Mouse (Mus musculus) heart, postnatal 0 days (tissue): ENCODE results near the gene Eps8l1. TPM values are rescaled to one million over a fixed set of nuclear protein-coding genes. Genes with fewer than 3 reads are reported as not detected.

Source experiments
- ATAC-seq: fragments of 200-750 bp; cut with Nextera tagmentation; 2 replicates; pipeline ENCODE4 v1.8.0; 2017; ENCODE audit warnings: low read depth, moderate number of reproducible peaks, moderate library complexity; ENCODE audit not compliant: insufficient read depth
- DNase-seq: peaks from one replicate; pipeline ENCODE4 v3.0.0-alpha.2; 2016; ENCODE audit warnings: low spot score
- H3K27ac ChIP-seq: fragments of 300-500 bp; sonication (generic); 2 replicates; pipeline ENCODE4 v1.5.1; 2014; ENCODE audit warnings: low read depth, mild to moderate bottlenecking
- H3K27me3 ChIP-seq: fragments of 300-500 bp; sonication (generic); 2 replicates; pipeline ENCODE4 v1.6.1; 2014; ENCODE audit warnings: low read length, mixed read lengths; ENCODE audit not compliant: control insufficient read depth, insufficient read depth
- H3K36me3 ChIP-seq: fragments of 300-500 bp; sonication (generic); replicated peaks from 2 replicates; pipeline ENCODE4 v1.6.1; 2014; ENCODE audit warnings: low read length, mixed read lengths; ENCODE audit not compliant: control insufficient read depth, insufficient read depth
- H3K4me1 ChIP-seq: fragments of 300-500 bp; sonication (generic); 2 replicates; pipeline ENCODE4 v1.6.1; 2014; ENCODE audit warnings: antibody characterized with exemption; ENCODE audit not compliant: control insufficient read depth, insufficient read depth
- H3K4me2 ChIP-seq: fragments of 300-500 bp; sonication (generic); 2 replicates; pipeline ENCODE4 v1.6.1; 2014; ENCODE audit warnings: low read depth, mild to moderate bottlenecking, low read length, moderate library complexity
- H3K4me3 ChIP-seq: fragments of 300-500 bp; sonication (generic); 2 replicates; pipeline ENCODE4 v1.5.1; 2014; ENCODE audit warnings: low read depth, low read length
- H3K9ac ChIP-seq: fragments of 300-500 bp; sonication (generic); replicated peaks from 2 replicates; pipeline ENCODE4 v1.6.1; 2014; ENCODE audit warnings: low read depth, low read length, mixed read lengths
- H3K9me3 ChIP-seq: fragments of 300-500 bp; sonication (generic); replicated peaks from 2 replicates; pipeline ENCODE4 v1.6.1; 2016; ENCODE audit warnings: low read length; ENCODE audit not compliant: control insufficient read depth
- CTCF ChIP-seq: IDR thresholded peaks from 2 replicates; pipeline ENCODE4 v1.5.1; 2016; ENCODE audit warnings: antibody characterized with exemption, control low read depth, low read depth
- EP300 ChIP-seq: IDR thresholded peaks from 2 replicates; pipeline ENCODE4 v1.6.1; 2016; ENCODE audit warnings: antibody characterized with exemption, low read depth
- WGBS: fragments of 180-500 bp; shearing (Covaris S2); extraction: QIAGEN DNeasy Blood & Tissue Kit; methylation state at CpG from one replicate; pipeline ENCODE4 v1.1.7; 2014; 5-methylcytosine and 5-hydroxymethylcytosine counted together
- polyA plus RNA-seq: library from polyadenylated mRNA; unstranded; fragments of >200 nt; fragmentation: Nextera tagmentation; extraction: Ambion mirVana; gene quantifications from 2 replicates; pipeline ENCODE4 v1.2.1, GENCODE M21; 2015
- total RNA-seq: library from RNA; depleted of rRNA; stranded (reverse); fragments of >200 nt; gene quantifications from 2 replicates; pipeline ENCODE4 v1.2.3, GENCODE M21; 2014; ENCODE audit warnings: low replicate concordance

Gene Eps8l1
- total and polyA plus RNA-seq, 2 experiments from 2014 or later = 0.88 to 1.00 TPM

DNA sequence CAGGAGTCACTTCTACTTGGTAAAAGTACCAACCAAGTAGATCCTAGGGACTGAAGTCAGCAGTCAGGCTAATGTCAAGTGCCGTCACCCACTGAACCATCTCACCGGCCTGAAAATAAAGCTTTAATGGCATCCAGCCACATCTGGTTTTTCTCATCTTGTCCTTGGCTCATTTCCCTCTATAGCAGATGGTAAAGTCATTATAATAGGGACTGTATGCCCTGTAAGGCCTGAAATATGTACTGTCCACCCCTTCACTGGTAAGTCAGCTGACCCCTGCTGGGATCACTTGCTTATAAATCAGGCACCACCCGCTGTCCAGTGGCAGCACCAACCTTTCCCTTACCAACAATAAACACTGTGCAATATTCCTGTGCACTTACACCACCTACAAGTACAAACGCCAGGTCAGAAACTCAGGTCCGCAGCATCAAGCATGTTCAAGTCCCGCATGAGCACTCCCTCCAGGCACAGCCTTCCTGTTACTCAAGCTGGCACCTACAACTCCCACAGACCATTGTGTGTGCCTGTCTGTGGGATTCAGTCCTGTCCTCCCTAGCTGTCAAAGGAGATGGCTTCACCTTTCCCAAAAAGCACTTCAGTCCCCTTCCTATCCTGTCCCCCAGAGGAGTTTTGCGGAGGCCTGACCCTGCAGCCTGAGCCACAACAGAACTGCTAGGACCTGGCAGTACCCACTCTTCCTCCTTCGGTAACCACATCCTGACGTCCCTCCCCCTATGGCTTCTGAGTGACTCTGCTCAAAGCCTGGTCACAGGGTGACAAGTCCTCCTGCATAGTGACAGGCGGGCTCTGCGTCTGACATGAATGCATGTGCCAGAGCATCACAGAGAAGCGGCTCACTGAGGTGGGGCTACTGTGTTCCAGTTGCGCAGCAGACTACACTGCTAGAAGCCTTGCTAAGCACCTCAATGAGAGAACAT, 32.1 kb downstream of the Eps8l1 start:
- peaks cover 18% of the 10 kb centered on the region for H3K4me1 ChIP-seq
- H3K9me3 ChIP-seq = no peaks in the 10 kb centered on the region
- no peaks in the 10 kb centered on the region for H3K27me3 ChIP-seq
- 54% methylated on average over 13 of the region's 13 CpGs for WGBS
- TF ChIP-seq CTCF (no peak), EP300 (peak; percentile 68; the same call in 1 of the 2 replicates)
- H3K27ac ChIP-seq = peak overlapping the region; percentile 88
- ATAC-seq (peak; percentile 47), DNase-seq (no peak)
- no peak overlapping the region for H3K4me2 ChIP-seq
- peak overlapping the region; percentile 23; the same call in 1 of the 2 replicates for H3K9ac ChIP-seq
- peaks cover 72% of the 10 kb centered on the region for H3K36me3 ChIP-seq
- no peak overlapping the region for H3K4me3 ChIP-seq

DNA sequence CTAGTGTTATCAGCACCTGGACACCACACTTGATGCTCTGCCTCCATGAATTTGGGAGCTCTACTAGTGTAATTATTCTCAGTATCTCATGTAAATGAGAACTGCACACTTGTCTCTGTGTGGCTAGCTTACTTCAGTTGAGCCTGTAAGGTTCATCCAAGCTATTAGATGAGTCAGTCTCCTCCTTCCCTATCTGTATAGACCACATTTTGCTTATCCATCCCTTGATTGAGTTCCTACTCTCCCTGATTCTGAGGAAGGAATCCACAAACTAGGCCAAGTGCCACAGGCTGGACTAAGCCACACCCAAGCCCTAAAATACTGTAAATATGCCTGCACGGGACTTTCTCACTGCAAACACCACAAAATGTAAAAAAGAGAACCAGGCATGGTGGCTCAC, 33.5 kb downstream of the Eps8l1 start:
- DNase-seq (no peak), ATAC-seq (no peak)
- no peak for TF ChIP-seq EP300
- no peak for TF ChIP-seq CTCF
- Histone ChIP-seq H3K9ac (no peak overlapping the region), H3K36me3 (peaks cover 59% of the 10 kb centered on the region), H3K9me3 (no peaks in the 10 kb centered on the region), H3K27me3 (no peaks in the 10 kb centered on the region), H3K4me3 (no peak overlapping the region), H3K27ac (no peak overlapping the region), H3K4me1 (peaks cover 32% of the 10 kb centered on the region), H3K4me2 (no peak overlapping the region)
- 57% methylated on average over 1 of the region's 1 CpGs for WGBS

GRCm38 (mm10) chr7:4496468-4496867, 36.0 kb downstream of the Eps8l1 start:
- ATAC-seq (no peak), DNase-seq (no peak)
- peaks cover 42% of the 10 kb centered on the region for H3K4me1 ChIP-seq
- no peak for TF ChIP-seq EP300
- no peak for TF ChIP-seq CTCF
- H3K4me3 ChIP-seq = no peak overlapping the region
- H3K9ac ChIP-seq = no peak overlapping the region
- H3K4me2 ChIP-seq = no peak overlapping the region
- H3K27me3 ChIP-seq = no peaks in the 10 kb centered on the region
- 92% methylated on average over 3 of the region's 3 CpGs for WGBS
- peaks cover 46% of the 10 kb centered on the region for H3K36me3 ChIP-seq
- H3K27ac ChIP-seq = no peak overlapping the region
- no peaks in the 10 kb centered on the region for H3K9me3 ChIP-seq

- Histone ChIP-seq H3K27me3 (no peaks in the 10 kb centered on the region), H3K4me1 (peaks cover 40% of the 10 kb centered on the region), H3K36me3 (peaks cover 40% of the 10 kb centered on the region), H3K9ac (no peak overlapping the region), H3K9me3 (no peaks in the 10 kb centered on the region), H3K4me2 (peak overlapping the region; percentile 89), H3K27ac (peak overlapping the region; percentile 51), H3K4me3 (no peak overlapping the region)
- no peak for ATAC-seq
- no peak for DNase-seq
- TF ChIP-seq CTCF (no peak), EP300 (no peak)
- WGBS = 82% methylated on average over 9 of the region's 9 CpGs
Measured at GRCm38 (mm10) chr7:4497271-4497903, 36.9 kb downstream of the Eps8l1 start.

- Histone ChIP-seq H3K4me1 (peaks cover 34% of the 10 kb centered on the region), H3K4me2 (peak overlapping the region; percentile 89), H3K9me3 (no peaks in the 10 kb centered on the region), H3K36me3 (peaks cover 40% of the 10 kb centered on the region), H3K27me3 (no peaks in the 10 kb centered on the region), H3K27ac (peak overlapping the region; percentile 51), H3K4me3 (peak overlapping the region; percentile 25; the same call in 1 of the 2 replicates), H3K9ac (0 out of 2 replicates have a peak overlapping the region, but pooled peaks have one; percentile 45)
- WGBS = 11% methylated on average over 9 of the region's 9 CpGs
- TF ChIP-seq CTCF (no peak), EP300 (peak; percentile 87)
- DNase-seq (peak; percentile 90), ATAC-seq (peak; percentile 46)
Measured at GRCm38 (mm10) chr7:4498251-4498650, 37.8 kb downstream of the Eps8l1 start.
